Mouse (Mus musculus) activated CD4-positive, CD25-positive, alpha-beta regulatory T cell, adult 9 weeks (primary cell): ENCODE measurements around the gene Mapk12. TPM values are rescaled to one million over a fixed set of nuclear protein-coding genes. Genes with fewer than 3 reads are reported as not detected.

Source experiments
- polyA plus RNA-seq: library from polyadenylated mRNA; unstranded; fragments of 100-300 nt; shearing (Covaris generic); gene quantifications from one replicate; pipeline ENCODE4 v1.2.1, GENCODE M21; 2017

The Mapk12 gene
- 6.7 TPM for polyA plus RNA-seq

DNA sequence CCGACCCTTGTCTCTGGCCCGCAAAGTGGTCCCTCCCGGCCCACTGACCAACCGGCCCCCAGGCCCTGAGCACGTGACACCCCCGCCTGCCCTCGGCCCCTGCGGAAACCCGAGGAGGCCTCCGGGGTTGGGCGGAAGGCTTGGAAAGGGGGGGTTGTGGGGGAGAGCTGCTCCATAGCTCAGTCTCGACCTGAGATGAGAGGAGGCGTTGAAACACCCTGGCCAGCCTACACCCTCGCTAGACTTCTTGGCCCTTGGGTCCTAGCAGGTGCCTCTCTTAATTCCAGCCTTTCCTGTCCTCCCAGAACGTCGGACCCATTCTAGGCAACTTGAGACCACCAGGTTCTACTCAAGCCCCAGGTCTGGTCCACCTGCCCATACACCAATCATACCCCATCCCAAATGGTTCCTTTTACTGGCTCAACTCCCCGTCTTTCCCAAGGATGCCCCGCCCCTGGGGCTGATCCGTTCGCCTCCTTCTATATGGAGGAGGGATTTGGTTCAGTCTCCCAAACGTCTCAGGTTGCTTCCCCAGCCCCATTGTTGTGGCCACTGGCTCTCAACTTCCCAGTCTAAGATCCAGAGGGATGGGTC lies at the start of gene Mapk12:
Gene Mapk12 (minus strand): TSS at position 45 of the 594 bp plus-strand sequence.

DNA sequence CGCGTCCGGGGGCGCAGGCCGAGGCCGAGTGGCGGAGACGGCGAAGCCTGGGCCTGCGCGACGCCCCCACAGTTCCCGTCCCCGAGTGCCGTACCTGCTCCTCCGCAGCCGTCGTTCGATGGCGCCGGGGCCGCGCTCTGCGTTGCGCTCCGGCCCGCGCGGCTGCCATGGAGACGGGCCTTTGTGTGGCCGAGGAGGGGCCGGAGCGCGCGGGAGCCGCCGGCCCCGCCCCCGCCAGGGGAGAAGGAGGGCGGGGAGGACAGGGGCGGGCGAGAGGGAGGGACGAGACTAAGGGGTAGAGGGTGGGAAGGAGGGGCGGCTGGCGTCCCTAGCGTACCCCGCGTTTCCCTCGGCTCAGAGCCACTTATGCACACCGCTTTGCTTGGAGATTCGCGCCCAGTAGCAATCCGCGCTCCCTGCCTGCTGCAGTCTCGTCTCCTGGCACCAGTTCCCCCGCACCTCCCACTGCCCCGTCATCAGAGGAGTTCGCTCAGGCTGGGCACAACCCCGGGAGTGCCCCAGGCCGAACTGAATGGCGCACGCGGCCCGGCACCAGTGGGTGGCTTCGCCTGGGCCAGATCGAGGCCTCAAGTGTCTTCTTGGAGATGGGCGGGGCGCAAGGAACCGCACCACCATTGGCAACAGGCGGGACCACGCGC lies 40.2 kb upstream of the Mapk12 start, which contains the start of gene Plxnb2:
Gene Plxnb2 (minus strand): TSS at position 218 of the 659 bp plus-strand sequence.

DNA sequence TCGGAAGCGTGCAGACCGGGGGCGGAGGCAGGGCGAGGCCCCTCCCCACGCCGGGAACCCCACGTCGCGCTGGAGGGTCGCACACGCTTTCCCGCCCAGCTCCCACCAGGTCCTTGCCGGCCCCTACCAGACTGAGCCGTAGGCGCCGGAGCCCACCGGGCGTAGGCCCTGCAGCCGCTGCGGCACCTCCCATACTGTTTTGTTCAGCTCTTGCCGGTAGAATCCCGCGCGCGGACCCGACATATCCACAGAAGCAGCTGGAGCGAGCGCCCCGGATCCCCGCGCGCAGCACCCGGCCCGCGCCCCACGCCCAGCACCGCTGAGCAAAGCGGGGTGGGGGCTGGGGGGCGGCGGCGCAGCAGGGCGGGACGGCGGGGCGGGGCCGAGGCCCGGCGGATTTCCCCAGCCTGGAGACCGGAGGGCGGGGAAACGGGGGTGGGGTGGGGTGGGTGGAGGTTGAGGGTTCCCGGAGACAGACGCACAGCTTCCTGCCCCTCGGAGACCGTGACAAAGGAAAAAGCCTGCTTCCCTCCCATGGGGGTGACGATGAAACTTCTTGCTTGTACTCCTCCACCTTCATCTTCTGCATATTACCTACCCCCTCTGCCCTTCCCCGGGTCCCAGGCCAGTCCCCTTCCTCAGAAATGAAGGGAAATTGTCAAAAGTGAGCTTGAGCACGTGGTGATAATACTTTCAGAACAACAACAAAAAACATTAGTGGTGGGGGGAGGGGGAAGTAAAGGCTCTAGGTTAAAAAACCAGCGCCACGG lies 9.0 kb upstream of the Mapk12 start, which contains the start of gene Mapk11:
Gene Mapk11 (minus strand): TSS at position 358 of the 770 bp plus-strand sequence.

DNA sequence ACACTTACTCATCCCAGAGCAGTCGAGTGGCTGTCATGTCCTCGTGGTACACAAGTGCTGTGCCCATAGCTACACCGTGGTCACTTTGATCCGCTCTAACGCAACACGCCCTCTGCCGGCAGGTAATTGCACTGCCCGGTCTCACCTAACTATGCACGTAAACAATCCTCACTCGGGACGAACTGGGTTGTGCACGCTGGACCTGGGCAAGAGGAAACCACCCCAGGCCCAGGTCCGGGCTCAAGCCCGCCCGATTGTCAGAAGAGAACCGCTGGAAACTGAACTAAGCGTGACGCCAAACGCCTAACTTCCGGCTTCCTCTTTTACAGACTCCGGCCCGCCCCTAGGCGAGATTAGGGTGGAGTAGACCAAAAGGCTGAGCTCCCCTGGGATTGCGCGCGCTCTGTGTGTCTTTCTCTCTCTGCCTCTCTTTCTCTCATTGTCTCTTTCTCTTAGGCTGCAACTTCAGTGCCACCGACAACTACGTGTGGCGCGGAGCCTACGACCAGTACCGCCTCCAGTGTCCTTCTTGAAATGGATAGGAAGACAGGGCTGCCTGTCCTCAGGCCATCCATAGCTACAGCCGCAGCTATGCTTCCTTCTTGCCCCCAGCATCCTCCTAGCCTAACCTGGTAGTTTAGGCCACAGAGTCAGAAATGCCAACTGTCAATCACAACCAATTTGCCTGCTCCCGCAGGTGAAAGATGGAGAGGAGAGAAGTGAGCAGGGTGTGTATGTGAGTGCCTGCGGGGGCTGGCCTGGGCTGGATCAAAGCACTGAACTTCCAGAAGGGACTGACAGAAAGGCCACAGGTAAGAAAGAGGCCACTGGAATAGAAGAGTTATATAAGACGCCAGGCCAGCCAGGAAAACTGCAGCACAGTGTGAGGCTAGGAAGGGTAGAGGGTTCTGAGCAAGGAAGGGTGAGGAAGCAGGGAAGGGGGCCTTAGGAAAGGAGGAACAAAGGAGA lies 11.8 kb downstream of the Mapk12 start, which contains the start of gene Hdac10:
Gene Hdac10 (minus strand): TSS at position 319 of the 969 bp plus-strand sequence.

DNA sequence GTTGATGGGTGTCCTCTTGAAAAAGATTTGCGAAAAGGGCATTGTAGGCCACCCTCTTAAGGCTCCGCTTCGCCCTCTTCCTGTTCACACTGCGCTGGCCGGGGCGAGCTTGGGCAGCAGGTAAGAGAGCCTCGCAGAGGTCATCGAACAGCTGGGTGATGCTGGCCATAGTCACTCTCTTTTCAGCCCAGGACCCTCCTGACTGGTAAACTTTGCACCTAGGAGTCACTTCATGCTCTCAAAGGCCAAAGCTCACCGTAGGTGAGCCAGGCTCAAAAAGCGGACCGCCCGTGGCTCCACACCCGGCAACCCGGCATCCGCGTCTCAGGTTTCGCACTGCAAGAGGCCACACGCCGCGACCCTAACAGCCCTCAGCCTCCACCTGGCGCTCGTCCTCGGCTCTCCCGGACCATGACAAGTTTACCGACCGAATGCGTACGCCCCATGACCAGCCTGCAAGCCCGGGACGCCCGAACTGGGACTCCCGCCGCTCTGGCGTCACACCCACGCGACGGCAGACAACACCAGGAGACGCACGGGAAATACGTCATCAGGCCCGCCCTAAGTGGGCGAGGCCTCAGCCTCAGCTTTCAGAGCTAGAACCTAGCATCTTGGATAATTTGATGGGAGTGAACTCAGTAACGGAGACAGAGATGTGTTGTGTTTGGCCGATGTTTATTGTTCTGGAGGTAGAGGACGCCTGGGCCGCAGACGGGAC lies 17.7 kb downstream of the Mapk12 start, which contains the start of gene Tubgcp6:
Gene Tubgcp6 (minus strand): TSS at position 464 of the 718 bp plus-strand sequence.

DNA sequence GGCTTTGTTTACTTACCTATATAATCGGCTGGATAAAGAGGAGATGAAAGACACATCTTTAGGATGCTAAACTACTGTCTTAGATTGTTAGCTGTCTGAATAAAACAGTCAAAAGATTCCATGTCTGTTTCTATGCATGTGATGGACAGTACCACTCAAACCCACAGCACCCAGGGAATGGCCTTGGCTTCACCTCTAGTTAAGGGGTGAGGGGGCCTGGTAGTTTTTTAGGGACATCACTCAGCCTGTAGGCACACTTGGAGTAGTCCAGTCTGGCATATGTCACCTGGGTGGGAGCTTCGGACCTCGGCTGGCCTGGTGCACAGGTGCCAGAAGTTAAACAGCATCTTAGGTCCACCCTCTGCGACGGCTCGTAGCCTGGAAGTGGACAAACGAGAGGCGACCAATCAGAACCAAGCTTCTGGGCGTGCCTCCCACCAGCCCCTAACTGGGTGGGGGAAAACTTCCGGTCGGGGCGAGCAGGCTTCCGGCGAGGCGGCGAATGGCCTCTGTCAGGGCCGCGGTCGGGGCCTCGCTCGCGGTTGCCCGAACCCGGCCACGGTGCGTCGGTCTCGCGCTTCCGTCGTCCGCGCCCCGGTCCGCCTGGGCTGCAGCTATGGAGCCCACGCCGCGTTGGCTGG lies 51.8 kb downstream of the Mapk12 start, which contains the start of gene Selenoo:
Gene Selenoo (plus strand): TSS at position 478 of the 641 bp plus-strand sequence.

Other genes starting within 250 kb of the Mapk12 start
- not detected for gene Ttll8, start 186.3 kb downstream of the Mapk12 start, polyA plus RNA-seq
- gene Mlc1, start 161.7 kb downstream of the Mapk12 start, polyA plus RNA-seq: not detected
- gene Mov10l1, start 157.8 kb downstream of the Mapk12 start, polyA plus RNA-seq: not detected
- 0.37 TPM for gene Panx2, start 81.0 kb downstream of the Mapk12 start, polyA plus RNA-seq
- gene Trabd, start 65.6 kb downstream of the Mapk12 start, polyA plus RNA-seq: 61.9 TPM
- 4.5 TPM for gene Selenoo, start 51.6 kb downstream of the Mapk12 start, polyA plus RNA-seq
- gene Tubgcp6, start 17.6 kb downstream of the Mapk12 start, polyA plus RNA-seq: 31.5 TPM
- 73.7 TPM for gene Hdac10, start 12.0 kb downstream of the Mapk12 start, polyA plus RNA-seq
- 55.5 TPM for gene Mapk11, start 8.9 kb upstream of the Mapk12 start, polyA plus RNA-seq
- gene Plxnb2, start 40.1 kb upstream of the Mapk12 start, polyA plus RNA-seq: 4.5 TPM
- 38.5 TPM for gene Dennd6b, start 55.8 kb upstream of the Mapk12 start, polyA plus RNA-seq
- 5.7 TPM for gene Ppp6r2, start 70.8 kb upstream of the Mapk12 start, polyA plus RNA-seq
- gene Sbf1, start 174.6 kb upstream of the Mapk12 start, polyA plus RNA-seq: 68.5 TPM
- not detected for gene Adm2, start 182.0 kb upstream of the Mapk12 start, polyA plus RNA-seq
- gene Miox, start 193.7 kb upstream of the Mapk12 start, polyA plus RNA-seq: not detected
- gene Lmf2, start 215.0 kb upstream of the Mapk12 start, polyA plus RNA-seq: 68.6 TPM
- 172 TPM for gene Ncaph2, start 215.0 kb upstream of the Mapk12 start, polyA plus RNA-seq
- gene Sco2, start 233.1 kb upstream of the Mapk12 start, polyA plus RNA-seq: 7.8 TPM
- 0.75 TPM for gene Tymp, start 236.3 kb upstream of the Mapk12 start, polyA plus RNA-seq
- 0.35 TPM for gene Odf3b, start 238.6 kb upstream of the Mapk12 start, polyA plus RNA-seq
- 0.09 TPM for gene Klhdc7b, start 244.2 kb upstream of the Mapk12 start, polyA plus RNA-seq